Mouse (Mus musculus) heart, embryonic 10.5 days (tissue): ENCODE measurements around the gene Csdc2. TPM values are rescaled to one million over a fixed set of nuclear protein-coding genes. Genes with fewer than 3 reads are reported as not detected.
A peak's percentile ranks its signal among the peaks of the same experiment; 100 is the strongest.

Experiments
- DNase-seq: peaks from one replicate; pipeline ENCODE4 v3.0.0-alpha.2; 2017; ENCODE audit warnings: low spot score
- H3K27ac ChIP-seq: fragments of 300-500 bp; sonication (generic); 2 replicates; pipeline ENCODE4 v1.5.1; 2016; ENCODE audit warnings: mild to moderate bottlenecking
- H3K27me3 ChIP-seq: fragments of 300-500 bp; sonication (generic); 2 replicates; pipeline ENCODE4 v1.6.1; 2016; ENCODE audit warnings: mild to moderate bottlenecking; ENCODE audit not compliant: poor library complexity, insufficient read depth, severe bottlenecking
- H3K36me3 ChIP-seq: fragments of 300-500 bp; sonication (generic); 2 replicates; pipeline ENCODE4 v1.6.1; 2016; ENCODE audit warnings: mild to moderate bottlenecking, moderate library complexity
- H3K4me1 ChIP-seq: fragments of 300-500 bp; sonication (generic); 2 replicates; pipeline ENCODE4 v1.6.1; 2016; ENCODE audit warnings: mild to moderate bottlenecking
- H3K4me3 ChIP-seq: fragments of 300-500 bp; sonication (generic); 2 replicates; pipeline ENCODE4 v1.5.1; 2016; ENCODE audit warnings: mild to moderate bottlenecking, moderate library complexity
- H3K9me3 ChIP-seq: fragments of 300-500 bp; sonication (generic); 2 replicates; pipeline ENCODE4 v1.6.1; 2016; ENCODE audit warnings: mild to moderate bottlenecking, moderate library complexity
- WGBS: fragments of 180-500 bp; shearing (Covaris S2); methylation state at CpG from one replicate; pipeline ENCODE4 v1.1.7; 2016; 5-methylcytosine and 5-hydroxymethylcytosine counted together
- polyA plus RNA-seq: library from polyadenylated mRNA; unstranded; fragments of >200 nt; fragmentation: Nextera tagmentation; extraction: Ambion mirVana; gene quantifications from 2 replicates; pipeline ENCODE4 v1.2.1, GENCODE M21; 2016

The Csdc2 gene
- polyA plus RNA-seq, 1 experiment from 2014 or later, result 7.4 TPM

DNA sequence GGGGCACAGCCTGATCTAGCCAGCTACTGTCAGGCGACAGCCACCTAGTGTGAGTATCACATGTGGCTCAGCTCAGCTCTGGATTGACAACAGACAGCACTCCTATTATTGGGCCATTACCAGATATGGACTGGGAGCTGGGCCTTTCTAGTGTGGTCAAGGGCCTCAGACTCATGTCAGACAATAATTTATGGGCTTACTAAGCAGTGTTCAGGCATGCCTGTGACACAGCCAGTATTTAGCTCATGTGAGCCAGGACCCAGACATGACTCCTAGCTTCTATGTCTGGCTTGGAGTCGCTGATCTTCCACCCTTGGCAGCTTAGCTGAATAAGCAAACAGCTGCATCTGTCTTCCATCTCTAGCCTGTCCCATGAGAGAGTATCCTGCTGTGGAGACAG lies 24.1 kb upstream of the Csdc2 start:
- Histone ChIP-seq H3K27ac (no peak overlapping the region), H3K9me3 (no peaks in the 10 kb centered on the region), H3K27me3 (no peaks in the 10 kb centered on the region), H3K4me3 (no peak overlapping the region), H3K36me3 (peaks cover 99% of the 10 kb centered on the region), H3K4me1 (0 out of 2 replicates have a peak, but pooled peaks cover 6% of the 10 kb centered on the region)
- no peak for DNase-seq
- 67% methylated on average over 2 of the region's 2 CpGs for WGBS

DNA sequence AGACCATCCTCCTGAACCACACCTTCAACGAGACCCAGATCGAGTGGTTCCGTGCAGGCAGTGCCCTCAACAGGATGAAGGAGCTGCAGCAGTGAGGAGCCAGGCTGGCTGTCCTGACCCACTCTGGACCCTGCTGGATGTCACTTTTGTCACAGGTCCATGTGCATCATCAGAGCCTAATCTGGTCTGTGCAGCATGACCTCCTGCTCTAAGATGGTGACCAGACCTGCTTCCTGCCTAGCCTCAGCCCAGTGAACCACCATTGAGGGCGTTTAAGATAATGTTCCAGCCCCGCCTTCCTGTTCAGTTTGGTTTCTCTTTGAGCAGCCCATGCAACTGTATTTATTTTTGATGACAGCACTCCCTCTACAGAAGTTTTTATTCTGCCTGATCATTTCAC lies 21.9 kb upstream of the Csdc2 start:
- Histone ChIP-seq H3K4me3 (no peak overlapping the region), H3K27me3 (no peaks in the 10 kb centered on the region), H3K4me1 (peaks cover 6% of the 10 kb centered on the region; the same call in 1 of the 2 replicates), H3K9me3 (no peaks in the 10 kb centered on the region), H3K27ac (no peak overlapping the region), H3K36me3 (peaks cover 78% of the 10 kb centered on the region)
- WGBS, result 70% methylated on average over 5 of the region's 5 CpGs
- DNase-seq, result no peak

DNA sequence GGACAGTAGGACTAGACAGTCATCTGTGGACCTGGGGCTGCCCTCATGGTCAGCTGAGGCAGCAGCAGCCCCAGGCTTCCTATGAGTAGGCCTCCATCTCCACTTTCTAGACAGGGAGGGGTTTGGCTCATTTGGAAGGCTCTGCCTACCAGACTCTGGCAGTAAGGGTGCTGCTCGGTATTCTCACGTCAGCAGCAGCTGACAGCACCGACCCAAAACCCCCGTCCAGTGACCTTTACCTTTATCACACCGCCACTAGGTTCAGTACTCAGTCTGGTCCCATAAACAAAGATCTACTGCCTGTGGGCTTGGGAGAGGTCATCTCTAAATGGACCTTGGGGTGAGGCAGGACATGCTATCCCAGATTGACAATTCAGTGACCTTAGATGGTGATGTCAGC lies 20.9 kb upstream of the Csdc2 start:
- Histone ChIP-seq H3K36me3 (peaks cover 68% of the 10 kb centered on the region), H3K4me1 (peaks cover 6% of the 10 kb centered on the region; the same call in 1 of the 2 replicates), H3K4me3 (no peak overlapping the region), H3K27ac (no peak overlapping the region), H3K27me3 (no peaks in the 10 kb centered on the region), H3K9me3 (no peaks in the 10 kb centered on the region)
- 75% methylated on average over 5 of the region's 5 CpGs for WGBS
- no peak for DNase-seq

DNA sequence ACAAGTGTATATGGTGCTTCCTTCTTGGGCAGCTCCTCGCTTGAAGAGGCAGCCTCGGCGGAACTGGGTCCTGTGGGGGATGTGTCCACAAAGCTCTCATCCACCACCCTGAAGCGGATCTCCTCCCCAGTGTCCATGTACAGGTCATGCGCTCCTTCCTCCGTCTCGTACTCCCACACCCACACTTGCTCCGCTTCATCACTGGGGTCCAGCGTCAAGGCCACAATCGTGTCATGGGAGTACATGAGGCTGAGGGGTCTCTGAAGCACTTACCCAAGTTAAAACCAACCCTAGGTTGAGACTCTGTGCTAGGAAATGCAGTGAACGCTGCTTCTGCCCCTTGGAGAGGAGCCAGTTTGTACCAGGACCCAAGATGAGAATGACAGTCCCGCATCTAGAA lies 19.4 kb upstream of the Csdc2 start:
- no peak overlapping the region for H3K4me3 ChIP-seq
- H3K9me3 ChIP-seq, result no peaks in the 10 kb centered on the region
- H3K36me3 ChIP-seq, result peaks cover 54% of the 10 kb centered on the region
- no peak overlapping the region for H3K27ac ChIP-seq
- H3K27me3 ChIP-seq, result no peaks in the 10 kb centered on the region
- peaks cover 5% of the 10 kb centered on the region; the same call in 1 of the 2 replicates for H3K4me1 ChIP-seq
- 87% methylated on average over 12 of the region's 12 CpGs for WGBS
- DNase-seq, result no peak

DNA sequence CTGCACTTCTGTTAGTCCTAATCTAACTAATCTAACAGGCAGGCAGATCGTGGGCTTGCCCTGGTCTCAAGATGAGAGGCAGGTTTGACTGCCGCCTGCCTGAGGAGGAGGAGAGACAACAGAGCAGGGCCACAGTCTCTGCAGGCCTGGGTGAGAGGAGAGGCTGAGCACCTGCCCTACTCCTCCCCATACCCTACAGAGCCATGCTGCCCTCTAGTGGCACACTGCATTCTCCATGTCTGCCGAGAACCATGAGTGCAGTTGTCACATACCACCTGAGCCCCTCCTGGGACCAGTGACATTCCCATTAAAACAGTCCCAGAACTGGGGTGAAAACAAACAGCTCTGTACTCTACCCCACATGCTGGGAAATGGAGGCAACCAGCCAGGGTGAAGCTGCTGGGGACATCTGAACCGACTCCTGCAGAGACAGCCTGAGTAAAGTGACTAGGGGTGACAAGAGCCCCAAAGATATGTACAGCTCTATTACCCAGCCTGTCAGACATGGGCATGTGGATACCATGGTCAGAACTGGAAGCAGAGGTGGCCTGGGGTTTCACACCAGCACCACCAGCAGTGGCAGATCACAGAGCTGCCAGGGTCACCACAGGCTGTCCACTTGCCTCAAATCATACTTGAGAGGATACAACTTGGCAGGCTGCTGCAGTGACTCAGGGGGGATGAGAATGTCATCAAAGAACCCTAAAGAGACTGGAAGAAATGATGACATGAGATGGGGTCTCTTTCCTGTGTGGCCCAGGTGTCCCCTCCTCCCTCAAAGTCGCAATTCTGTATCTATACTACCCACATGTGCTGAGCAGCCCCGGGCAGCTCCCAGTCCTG lies 18.7 kb upstream of the Csdc2 start:
- Histone ChIP-seq H3K4me1 (peaks cover 3% of the 10 kb centered on the region; the same call in 1 of the 2 replicates), H3K4me3 (no peak overlapping the region), H3K9me3 (no peaks in the 10 kb centered on the region), H3K36me3 (peaks cover 51% of the 10 kb centered on the region), H3K27me3 (no peaks in the 10 kb centered on the region), H3K27ac (no peak overlapping the region)
- WGBS, result 57% methylated on average over 6 of the region's 6 CpGs
- peak; percentile 88 for DNase-seq

DNA sequence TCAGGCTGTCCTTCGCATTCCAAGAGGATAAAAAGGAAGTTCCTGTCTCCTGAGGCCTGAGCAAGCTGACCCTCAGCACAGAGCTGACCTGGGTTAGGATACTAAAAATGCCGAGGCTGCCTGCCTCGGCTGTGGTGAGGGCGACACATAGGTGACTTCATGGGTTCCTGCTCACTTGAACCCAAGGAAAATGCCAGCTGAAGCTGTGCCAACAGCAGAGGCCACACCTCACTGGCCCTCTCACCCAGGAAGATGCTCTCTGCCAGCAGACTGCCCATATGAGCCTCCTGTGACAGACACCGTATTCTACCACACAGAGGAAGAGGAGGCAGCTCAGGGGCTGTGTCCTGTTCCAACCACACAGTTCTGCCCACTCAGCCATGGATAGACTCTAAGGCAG lies 17.5 kb upstream of the Csdc2 start:
- WGBS, result 79% methylated on average over 5 of the region's 5 CpGs

DNA sequence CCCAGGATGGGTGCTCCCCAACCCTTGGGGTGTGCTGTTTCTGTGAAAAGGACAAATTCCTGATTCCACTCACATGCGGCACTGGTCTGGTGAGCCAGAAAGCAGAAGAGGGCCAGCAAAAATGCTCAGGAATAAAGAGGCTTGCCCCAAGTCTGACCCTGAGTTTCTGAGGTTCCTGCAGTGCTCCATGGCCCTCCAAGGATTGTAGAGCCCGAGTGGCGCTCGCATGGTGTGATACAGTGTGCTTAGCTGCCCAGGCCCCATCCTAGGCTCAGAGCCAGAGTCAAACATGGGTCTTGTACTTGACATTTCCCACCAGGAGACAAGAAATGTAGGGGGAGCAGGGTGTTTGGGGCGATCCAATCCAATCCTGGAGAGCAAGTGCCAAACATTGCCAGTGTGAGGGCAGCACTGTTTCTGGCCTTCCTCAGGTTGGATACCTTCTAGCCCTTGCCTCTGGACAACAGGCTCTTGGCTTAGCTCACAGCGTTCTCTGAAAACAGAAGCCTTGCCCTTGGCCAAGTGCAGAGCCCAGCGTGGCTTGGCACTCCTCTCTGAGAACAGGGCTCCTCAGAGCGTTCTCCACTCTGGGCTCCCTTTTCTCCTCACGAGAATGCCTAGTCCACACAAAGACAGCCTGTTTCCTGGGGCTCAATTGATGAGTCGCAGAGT lies 15.9 kb upstream of the Csdc2 start:
- DNase-seq, result no peak
- Histone ChIP-seq H3K4me1 (peaks cover 14% of the 10 kb centered on the region), H3K36me3 (peaks cover 25% of the 10 kb centered on the region), H3K27me3 (no peaks in the 10 kb centered on the region), H3K4me3 (no peak overlapping the region), H3K9me3 (no peaks in the 10 kb centered on the region), H3K27ac (no peak overlapping the region)
- WGBS, result 89% methylated on average over 10 of the region's 10 CpGs

More for the DNA sequence above, 17.5 kb upstream of the Csdc2 start:
- H3K9me3 ChIP-seq, result no peaks in the 10 kb centered on the region
- peaks cover 3% of the 10 kb centered on the region; the same call in 1 of the 2 replicates for H3K4me1 ChIP-seq
- no peak overlapping the region for H3K4me3 ChIP-seq
- no peak for DNase-seq
- H3K27ac ChIP-seq, result no peak overlapping the region
- no peaks in the 10 kb centered on the region for H3K27me3 ChIP-seq
- peaks cover 42% of the 10 kb centered on the region for H3K36me3 ChIP-seq

DNA sequence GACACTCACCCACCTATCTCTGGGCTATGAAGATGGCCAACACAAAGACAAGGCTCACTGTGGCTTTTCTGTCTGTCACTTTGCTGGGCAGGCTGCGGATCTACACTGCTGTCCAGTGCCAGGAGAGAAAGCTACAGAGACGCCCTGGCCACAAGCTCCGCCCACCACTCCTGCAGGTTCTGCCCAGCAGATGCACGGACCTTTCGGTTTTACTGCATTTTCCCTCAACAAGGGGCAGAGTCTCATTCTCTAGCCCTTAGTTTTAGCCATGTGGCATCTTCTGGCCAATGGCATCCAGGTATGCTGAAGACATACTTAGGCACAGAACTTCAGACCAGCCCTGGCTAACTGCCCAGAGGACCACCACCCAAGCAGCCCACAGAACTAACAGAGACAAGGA lies 15.3 kb upstream of the Csdc2 start:
- H3K36me3 ChIP-seq, result peaks cover 20% of the 10 kb centered on the region
- no peak overlapping the region for H3K4me3 ChIP-seq
- 70% methylated on average over 5 of the region's 5 CpGs for WGBS

DNA sequence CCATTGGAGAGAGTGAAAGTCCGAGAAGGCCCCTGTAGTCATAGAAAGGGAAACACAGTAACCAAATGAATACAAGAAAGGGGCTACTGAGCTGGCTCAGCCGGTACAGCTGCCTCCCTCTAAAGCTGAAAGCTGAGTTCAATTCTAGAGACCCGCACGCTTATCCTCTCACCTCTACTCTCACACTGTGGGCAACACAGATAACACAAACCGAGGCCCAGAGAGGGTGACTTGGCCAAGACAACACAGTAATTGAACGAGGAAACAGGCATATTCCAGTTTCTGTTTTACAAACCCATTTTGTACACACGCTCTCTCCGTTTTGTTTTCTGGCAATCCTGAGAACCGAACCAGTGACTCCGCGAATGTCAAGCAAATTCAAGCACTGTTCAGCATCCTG lies 11.6 kb upstream of the Csdc2 start:
- H3K4me1 ChIP-seq, result peaks cover 20% of the 10 kb centered on the region
- H3K9me3 ChIP-seq, result no peaks in the 10 kb centered on the region
- H3K36me3 ChIP-seq, result peaks cover 6% of the 10 kb centered on the region
- H3K4me3 ChIP-seq, result peak overlapping the region; percentile 75
- H3K27me3 ChIP-seq, result no peaks in the 10 kb centered on the region
- no peak for DNase-seq
- H3K27ac ChIP-seq, result no peak overlapping the region
- 75% methylated on average over 11 of the region's 11 CpGs for WGBS

More for the DNA sequence above, 15.3 kb upstream of the Csdc2 start:
- no peaks in the 10 kb centered on the region for H3K27me3 ChIP-seq
- DNase-seq, result no peak
- no peaks in the 10 kb centered on the region for H3K9me3 ChIP-seq
- no peak overlapping the region for H3K27ac ChIP-seq
- H3K4me1 ChIP-seq, result peaks cover 15% of the 10 kb centered on the region

DNA sequence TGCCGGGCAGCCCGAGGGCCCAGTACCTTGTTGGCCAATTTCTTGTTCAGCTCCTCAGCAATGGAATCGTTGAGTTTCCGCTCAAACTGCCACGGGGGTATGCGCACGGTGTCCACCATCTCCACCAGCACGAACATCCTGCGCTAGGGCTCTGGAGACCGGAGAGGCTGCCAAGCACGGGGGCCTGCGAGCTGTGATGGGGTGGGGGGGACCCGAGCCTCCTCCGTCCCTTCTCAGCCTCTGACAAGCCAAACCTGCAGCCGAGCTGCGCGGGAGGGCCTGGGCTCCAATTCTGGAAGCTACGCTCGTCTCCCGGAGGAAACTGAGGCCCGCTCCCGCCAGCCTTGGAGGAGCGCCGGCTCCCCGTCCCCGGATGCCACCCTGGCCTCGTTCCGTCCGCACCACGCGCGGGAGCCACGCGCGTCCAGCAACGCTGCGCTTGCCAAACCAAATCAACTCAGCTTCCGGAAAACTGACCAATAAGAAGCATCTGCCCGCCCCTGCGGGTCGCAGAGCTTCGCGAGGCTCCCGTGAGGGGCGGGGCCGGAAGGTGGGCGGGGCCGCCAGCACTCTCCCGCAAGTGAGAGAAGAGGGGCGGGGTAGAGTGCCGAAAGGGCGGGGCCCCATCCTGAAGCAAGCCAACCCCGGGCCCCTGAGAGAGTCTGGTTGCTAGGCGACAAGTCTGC lies 10.7 kb upstream of the Csdc2 start, which contains the start of gene Polr3h:
Polr3h (minus strand) TSS at position 481 of the 686 bp plus-strand sequence.
- Histone ChIP-seq H3K27me3 (no peaks in the 10 kb centered on the region), H3K27ac (peak within 1 kb of the TSS; percentile 85), H3K36me3 (peaks cover 6% of the 10 kb centered on the region), H3K9me3 (no peaks in the 10 kb centered on the region), H3K4me3 (peak within 1 kb of the TSS; percentile 75), H3K4me1 (peaks cover 20% of the 10 kb centered on the region)
- DNase-seq, result peak; percentile 98
- under 1% methylated on average over 54 of the region's 54 CpGs for WGBS

DNA sequence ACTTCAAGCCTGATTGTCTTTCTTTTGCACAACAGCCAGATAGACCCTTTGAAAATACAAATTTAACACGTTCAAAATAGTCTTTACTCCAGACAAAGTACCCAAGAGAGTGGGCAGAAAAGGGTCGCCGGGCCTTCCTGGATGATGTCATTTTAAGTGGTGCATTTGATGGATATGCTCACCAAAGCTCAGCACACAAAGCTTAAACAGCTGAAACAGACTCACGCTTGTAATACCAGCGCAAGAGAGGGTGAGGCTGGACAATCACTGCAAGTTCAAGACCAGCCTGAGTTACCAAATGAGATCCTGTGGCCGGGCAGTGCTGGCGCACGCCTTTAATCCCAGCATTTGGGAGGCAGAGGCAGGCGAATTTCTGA lies 10.1 kb upstream of the Csdc2 start:
- no peak overlapping the region; the same call in 1 of the 2 replicates for H3K27ac ChIP-seq

DNA sequence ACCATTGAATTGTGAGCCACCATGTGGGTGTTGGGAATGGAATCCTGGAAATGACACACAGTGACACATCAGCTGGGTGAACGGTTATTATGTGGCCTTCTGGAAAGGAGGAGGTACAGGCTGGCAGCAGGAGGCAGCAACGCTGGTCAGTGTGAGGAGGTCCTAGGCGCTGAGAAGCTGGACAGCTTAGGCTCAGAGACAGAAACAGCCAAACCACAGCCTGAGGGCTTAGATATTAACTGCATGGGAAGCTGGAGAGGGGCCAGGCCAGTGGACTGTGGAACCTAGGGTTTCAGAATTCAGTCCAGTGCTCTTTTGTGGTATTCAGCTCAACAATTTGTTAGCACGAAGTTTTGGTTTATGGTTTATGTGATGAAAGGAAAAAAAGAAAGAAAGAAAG lies 8.8 kb upstream of the Csdc2 start:
- Histone ChIP-seq H3K27ac (no peak overlapping the region), H3K4me3 (no peak overlapping the region), H3K36me3 (peaks cover 3% of the 10 kb centered on the region; the same call in 1 of the 2 replicates), H3K9me3 (no peaks in the 10 kb centered on the region), H3K4me1 (peaks cover 20% of the 10 kb centered on the region), H3K27me3 (no peaks in the 10 kb centered on the region)
- 64% methylated on average over 4 of the region's 4 CpGs for WGBS
- no peak for DNase-seq

More for the DNA sequence above, 10.1 kb upstream of the Csdc2 start:
- peak overlapping the region; percentile 75 for H3K4me3 ChIP-seq
- no peaks in the 10 kb centered on the region for H3K9me3 ChIP-seq
- no peaks in the 10 kb centered on the region for H3K27me3 ChIP-seq
- WGBS, result 35% methylated on average over 9 of the region's 9 CpGs
- no peak for DNase-seq
- peaks cover 6% of the 10 kb centered on the region for H3K36me3 ChIP-seq
- H3K4me1 ChIP-seq, result peaks cover 20% of the 10 kb centered on the region
